Mouse (Mus musculus) ovary, postnatal 36 days (tissue): ENCODE results near the gene Zmiz1.

ENCODE experiments used
- DNase-seq: peaks from one replicate; pipeline ENCODE4 v3.0.0; 2022; ENCODE audit warnings: low spot score, mixed read lengths

Gene Zmiz1

DNA sequence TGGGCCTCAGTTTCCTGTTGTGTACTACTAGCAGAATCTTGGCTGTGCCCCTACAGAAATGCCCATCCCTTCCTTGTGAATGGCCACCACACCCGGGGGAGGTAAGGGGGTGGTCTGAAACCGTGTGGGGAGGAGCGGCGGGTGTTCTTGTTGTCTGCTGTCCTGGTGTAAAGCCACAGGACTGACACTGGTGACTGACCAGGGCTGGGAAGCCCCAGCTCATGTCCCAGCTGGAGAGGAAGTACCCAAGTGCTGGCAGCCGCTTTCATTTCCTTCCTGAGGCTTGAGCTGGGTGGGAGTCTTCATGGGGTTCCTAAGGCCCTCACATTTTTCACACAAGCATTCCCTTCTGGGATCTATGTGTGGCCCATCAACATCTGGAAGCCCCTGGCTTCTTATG is 155.7 kb downstream of the Zmiz1 start:
- DNase-seq = no peak

DNA sequence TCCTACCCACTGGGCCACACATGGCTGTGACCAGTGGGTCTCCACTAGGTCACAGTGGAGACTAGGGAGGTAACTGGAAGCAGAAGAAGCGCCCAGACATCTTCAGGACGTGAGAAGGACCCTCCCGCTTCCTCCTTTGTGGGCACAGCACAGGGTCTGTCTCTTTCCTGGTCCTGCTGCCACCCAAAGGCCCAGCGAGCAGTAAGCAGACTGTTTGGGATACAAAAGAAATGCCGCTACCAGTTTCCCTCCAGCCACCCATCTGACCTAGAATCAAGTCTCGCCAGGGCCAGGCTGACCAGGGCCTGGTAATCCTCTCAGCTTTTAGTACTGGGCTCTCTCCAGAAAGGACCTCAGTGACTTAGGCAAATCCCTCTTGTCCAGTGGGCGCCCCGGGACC is 156.6 kb downstream of the Zmiz1 start:
- DNase-seq = no peak

GRCm38 (mm10) chr14:25616009-25616723 is 157.2 kb downstream of the Zmiz1 start:
- no peak for DNase-seq

GRCm38 (mm10) chr14:25617264-25617663 is 158.3 kb downstream of the Zmiz1 start:
- DNase-seq = no peak

- no peak for DNase-seq
Observed at GRCm38 (mm10) chr14:25619066-25619762, 160.2 kb downstream of the Zmiz1 start.

GRCm38 (mm10) chr14:25620766-25621165 is 161.8 kb downstream of the Zmiz1 start:
- DNase-seq = no peak

- DNase-seq = no peak
Observed at GRCm38 (mm10) chr14:25623698-25624097, 164.7 kb downstream of the Zmiz1 start.

GRCm38 (mm10) chr14:25624659-25625058 is 165.7 kb downstream of the Zmiz1 start:
- DNase-seq = no peak

- DNase-seq = no peak
Observed at GRCm38 (mm10) chr14:25627599-25628255, 168.7 kb downstream of the Zmiz1 start.

DNA sequence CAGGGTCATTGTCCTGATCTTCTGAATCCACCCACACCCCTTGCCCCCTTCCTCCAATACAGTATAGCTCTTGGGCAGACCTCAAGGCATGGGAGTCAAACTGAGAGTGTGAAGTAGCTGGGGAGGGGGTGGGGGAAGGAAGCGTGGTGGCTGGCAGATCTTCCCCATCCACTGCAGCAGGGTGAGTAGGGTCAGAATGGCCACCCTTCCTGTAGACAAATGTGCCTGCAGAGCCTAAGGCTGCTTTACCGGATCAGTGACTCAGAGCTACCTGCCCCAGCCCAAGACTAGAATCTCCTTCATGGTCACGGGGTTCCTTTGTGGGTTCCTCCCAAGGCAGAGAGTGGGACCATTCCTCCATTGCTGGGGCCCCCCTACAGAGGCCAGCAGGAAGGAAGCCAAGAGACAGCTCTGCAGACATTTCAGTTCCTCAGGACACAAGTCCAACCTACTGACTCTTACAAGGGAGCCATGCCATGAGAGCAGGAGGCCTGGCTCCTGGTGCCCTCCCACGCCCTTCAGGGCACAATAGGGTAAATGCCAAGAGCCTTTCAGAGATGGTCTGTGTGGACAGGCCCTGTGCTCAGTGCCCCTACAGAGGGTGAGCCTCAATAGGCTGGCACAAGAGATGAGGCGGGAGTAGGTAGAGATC is 169.6 kb downstream of the Zmiz1 start:
- DNase-seq = no peak

- no peak for DNase-seq
Observed at GRCm38 (mm10) chr14:25629866-25630606, 171.1 kb downstream of the Zmiz1 start.

- no peak for DNase-seq
Observed at GRCm38 (mm10) chr14:25630647-25631409, 171.8 kb downstream of the Zmiz1 start.

DNA sequence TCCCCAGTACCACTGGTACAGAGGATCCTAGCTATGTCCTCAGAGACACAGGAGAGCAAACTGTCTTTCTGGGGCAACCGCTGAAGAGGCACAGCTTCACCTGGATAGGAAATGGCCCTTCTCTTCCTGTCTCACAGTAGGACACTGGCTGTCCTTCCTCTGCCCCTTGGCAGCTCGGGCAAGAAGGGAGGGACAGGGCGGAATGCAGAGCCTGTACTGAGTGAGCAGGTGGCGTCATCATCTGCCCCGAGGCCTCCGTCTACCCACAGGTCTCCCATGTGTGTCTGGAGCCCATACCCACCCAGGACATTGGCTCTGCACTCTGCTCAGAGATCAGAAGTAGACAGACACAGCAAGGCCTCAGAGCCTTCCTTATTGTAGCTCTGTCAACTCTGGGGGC is 172.5 kb downstream of the Zmiz1 start:
- no peak for DNase-seq

DNA sequence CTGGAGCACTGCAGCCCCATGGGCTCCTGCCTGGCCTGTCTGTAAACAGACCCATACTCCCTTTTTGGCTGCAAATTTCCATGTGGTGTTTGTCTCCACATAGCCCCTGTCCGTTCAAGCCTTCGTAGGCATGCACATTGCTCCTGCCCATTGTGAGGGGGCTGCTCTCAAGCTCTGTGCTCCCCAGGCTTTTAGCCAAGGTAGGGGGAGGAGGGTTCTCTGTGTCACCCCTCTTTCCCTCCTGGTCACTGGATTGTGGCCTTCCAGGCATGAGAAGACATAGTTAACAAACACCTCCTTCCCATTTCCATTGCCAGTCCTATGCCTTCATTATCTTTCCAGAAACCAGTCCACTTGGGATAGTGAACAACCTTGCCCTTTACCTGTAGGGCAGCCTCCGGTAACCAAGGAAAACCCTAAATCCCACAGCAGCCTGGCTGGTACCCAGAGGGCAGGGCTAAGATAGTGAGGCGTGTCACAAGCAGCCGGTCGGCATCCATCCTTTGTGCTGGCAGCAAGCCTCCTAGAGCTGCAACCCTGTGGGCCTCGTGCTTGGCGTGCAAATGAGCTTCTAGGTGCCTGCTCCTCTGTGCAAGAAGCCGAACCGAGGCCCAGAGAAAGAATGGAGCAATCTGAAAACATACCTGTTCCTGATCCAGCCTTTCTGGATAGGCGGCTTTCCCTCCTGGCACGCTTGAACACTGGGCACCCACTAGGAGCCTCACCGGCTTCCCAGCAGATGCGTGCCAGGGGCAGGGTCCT is 174.7 kb downstream of the Zmiz1 start:
- DNase-seq = peak; percentile 46

DNA sequence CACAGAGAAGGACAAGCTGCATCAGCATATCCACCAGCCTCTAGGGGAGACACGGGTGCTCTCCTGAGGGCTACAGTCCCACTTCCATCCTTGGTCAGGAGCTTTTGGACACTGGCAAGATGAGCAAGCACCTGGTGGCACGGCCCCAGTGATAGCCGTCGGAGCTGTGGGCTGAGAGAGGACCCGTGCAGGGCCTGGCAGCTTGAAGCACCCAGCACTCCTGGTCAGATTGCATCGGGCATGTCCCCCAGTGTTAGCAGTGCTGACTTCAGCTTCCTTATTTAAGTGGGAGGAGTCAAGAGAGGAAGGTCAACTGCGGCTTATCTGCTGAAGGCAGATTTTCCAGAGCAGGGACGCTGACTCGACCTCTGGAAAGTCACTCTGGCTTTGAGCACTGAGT is 175.3 kb downstream of the Zmiz1 start:
- DNase-seq = peak; percentile 36

- DNase-seq = no peak
Observed at GRCm38 (mm10) chr14:25635746-25636145, 176.8 kb downstream of the Zmiz1 start.

DNA sequence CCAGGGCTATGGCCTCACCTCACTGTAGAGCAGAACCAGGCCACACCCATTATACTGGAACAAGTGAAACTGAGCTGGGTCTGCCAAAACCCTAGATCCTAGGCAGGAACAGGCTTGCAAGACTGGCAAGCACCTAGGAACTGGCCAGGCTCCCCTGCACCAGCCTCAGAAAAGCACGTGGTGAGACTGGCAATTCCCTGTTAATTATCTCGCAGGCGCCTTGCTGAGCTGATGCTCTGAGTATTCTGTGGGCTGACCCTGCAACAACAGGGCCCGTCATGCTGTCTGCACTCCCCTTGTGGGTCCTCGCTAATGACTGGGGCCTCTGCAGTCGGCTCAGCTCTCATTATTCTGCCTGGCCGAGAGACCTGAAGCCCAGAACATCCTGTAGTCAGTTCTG is 177.3 kb downstream of the Zmiz1 start:
- DNase-seq = no peak

GRCm38 (mm10) chr14:25639120-25639758 is 180.3 kb downstream of the Zmiz1 start:
- no peak for DNase-seq

GRCm38 (mm10) chr14:25639979-25640378 is 181.0 kb downstream of the Zmiz1 start:
- no peak for DNase-seq
